Comparison of ENCODE assay signal across 22 mouse cellular contexts in the genomic region with DNA sequence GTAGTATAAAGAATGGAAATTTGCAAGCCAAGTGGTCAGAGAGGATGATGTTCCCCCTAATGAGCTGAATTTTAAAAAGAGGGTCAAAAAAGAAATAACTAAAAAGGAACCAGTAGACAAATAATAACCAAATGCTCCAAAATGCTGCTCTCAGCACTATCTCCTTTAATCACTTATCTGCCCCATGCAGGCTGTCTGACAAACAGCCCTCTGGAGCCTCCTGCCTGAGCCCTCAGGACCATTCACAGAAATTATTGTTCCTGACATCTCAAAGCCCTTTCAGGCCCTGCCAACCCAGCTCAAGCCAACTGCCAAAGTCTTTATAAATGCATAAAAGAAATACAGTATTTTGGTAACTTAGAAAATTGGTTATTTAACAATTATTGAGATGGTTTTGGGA.
A peak's percentile ranks its signal among the peaks of the same experiment; 100 is the strongest.
DNase-seq lines count a peak whose midpoint lies in the region; ATAC-seq and TF ChIP-seq lines count a peak whose summit lies in the region.
"Had no signal": no experiment of that assay in that cellular context is flagged by ENCODE, and none has a peak within 500 bp of the region (broad histone marks: within the 10 kb centered on the region; RNA-seq: fewer than 3 reads in every experiment).

No protein-coding gene starts in this region.

- no peak overlapping the region for H3K4me2 ChIP-seq in liver, embryonic 11.5 days
- no peak overlapping the region for H3K4me2 ChIP-seq in liver, postnatal 0 days (ENCODE audit: low read depth, low read length)
- H3K4me2 ChIP-seq: forebrain, embryonic 12.5 days; hindbrain, embryonic 15.5 days; limb, embryonic 13.5 days; lung, embryonic 14.5 days; midbrain, embryonic 15.5 days; neural tube, embryonic 12.5 days had no signal

- H3K27ac ChIP-seq in MEL (ENCODE audit: control insufficient read depth, low read depth, low read length), result no peak overlapping the region
- H3K27ac ChIP-seq in liver, embryonic 11.5 days (ENCODE audit: low read depth, low read length), result no peak overlapping the region
- no peak overlapping the region for H3K27ac ChIP-seq in liver, postnatal 0 days (ENCODE audit: low read depth)
- no peak overlapping the region for H3K27ac ChIP-seq in layer of hippocampus, adult 2 months
- H3K27ac ChIP-seq: forebrain, embryonic 12.5 days; gastrocnemius, adult 2 months; hindbrain, embryonic 15.5 days; limb, embryonic 13.5 days; midbrain, embryonic 15.5 days; neural tube, embryonic 12.5 days had no signal

- H3K27me3 ChIP-seq in MEL (ENCODE audit: control insufficient read depth in 1 of 2, insufficient read depth in 2 of 2, low read length in 2 of 2), result no peaks in the 10 kb centered on the region
- no peaks in the 10 kb centered on the region for H3K27me3 ChIP-seq in liver, embryonic 11.5 days (replicated peaks; ENCODE audit: control insufficient read depth, insufficient read depth, low read length)
- H3K27me3 ChIP-seq in liver, postnatal 0 days (ENCODE audit: insufficient read depth, low read length), result no peaks in the 10 kb centered on the region
- H3K27me3 ChIP-seq: forebrain, embryonic 12.5 days; hindbrain, embryonic 15.5 days; limb, embryonic 13.5 days; midbrain, embryonic 15.5 days; neural tube, embryonic 12.5 days had no signal

- no peaks in the 10 kb centered on the region for H3K9me3 ChIP-seq in MEL (replicated peaks; ENCODE audit: insufficient read depth, low read length)
- no peaks in the 10 kb centered on the region for H3K9me3 ChIP-seq in liver, embryonic 11.5 days (ENCODE audit: control insufficient read depth, low read length)
- H3K9me3 ChIP-seq in liver, postnatal 0 days (ENCODE audit: low read length), result 0 out of 2 replicates have a peak, but pooled peaks cover 2% of the 10 kb centered on the region
- H3K9me3 ChIP-seq: forebrain, embryonic 12.5 days; hindbrain, embryonic 15.5 days; midbrain, embryonic 15.5 days; neural tube, embryonic 12.5 days had no signal

- peaks cover 7% of the 10 kb centered on the region in 2 experiments for H3K4me1 ChIP-seq in MEL (ENCODE audit: control insufficient read depth in 1 of 2, insufficient read depth in 2 of 2, low read length in 2 of 2)
- H3K4me1 ChIP-seq in liver, embryonic 11.5 days (replicated peaks; ENCODE audit: control insufficient read depth, insufficient read depth, low read length), result no peaks in the 10 kb centered on the region; the same call in 1 of the 2 replicates
- no peaks in the 10 kb centered on the region for H3K4me1 ChIP-seq in liver, postnatal 0 days (ENCODE audit: insufficient read depth)
- H3K4me1 ChIP-seq: forebrain, embryonic 12.5 days; hindbrain, embryonic 15.5 days; midbrain, embryonic 15.5 days; neural tube, embryonic 12.5 days had no signal

- H3K79me2 ChIP-seq in MEL (ENCODE audit: control insufficient read depth, insufficient read depth, low read length, poor library complexity), result no peaks in the 10 kb centered on the region

- H3K9ac ChIP-seq in MEL (ENCODE audit: control insufficient read depth, low read depth, low read length, poor library complexity, severe bottlenecking), result no peak overlapping the region
- H3K9ac ChIP-seq in liver, embryonic 11.5 days (ENCODE audit: low read depth, low read length), result no peak overlapping the region
- H3K9ac ChIP-seq in liver, postnatal 0 days (replicated peaks), result no peak overlapping the region
- H3K9ac ChIP-seq: forebrain, embryonic 12.5 days; hindbrain, embryonic 15.5 days; limb, embryonic 13.5 days; lung, embryonic 14.5 days; midbrain, embryonic 15.5 days; neural tube, embryonic 12.5 days had no signal

- ATAC-seq in liver, embryonic 11.5 days (replicated peaks; ENCODE audit: low FRiP score), result peak; percentile 93
- ATAC-seq in liver, postnatal 0 days, result peak; percentile 86
- ATAC-seq: midbrain, embryonic 15.5 days had no signal

- TF ChIP-seq CTCF in MEL (IDR thresholded peaks at IDR 0.05 in 2 of 3, conservative IDR thresholded peaks at IDR 0.05 in 1 of 3; ENCODE audit: control insufficient read depth in 1 of 3, insufficient read depth in 1 of 3, low read depth in 2 of 3, low read length in 3 of 3, poor library complexity in 1 of 3, severe bottlenecking in 1 of 3), result no peak
- TF ChIP-seq CTCF in liver, postnatal 0 days (IDR thresholded peaks at IDR 0.05; ENCODE audit: low read depth), result no peak
- no peak for TF ChIP-seq CTCF in layer of hippocampus, adult 2 months (conservative IDR thresholded peaks at IDR 0.05)

- peak; percentile 85 for TF ChIP-seq EP300 in MEL (IDR thresholded peaks at IDR 0.05; ENCODE audit: low read depth in 1 of 2, low read length in 2 of 2)
- peak; percentile 90 for TF ChIP-seq EP300 in liver, postnatal 0 days (IDR thresholded peaks at IDR 0.05; ENCODE audit: low read depth)

- no peak overlapping the region for H3K4me3 ChIP-seq in MEL (ENCODE audit: control insufficient read depth in 1 of 2, insufficient read depth in 1 of 2, low read depth in 2 of 2, low read length in 2 of 2)
- H3K4me3 ChIP-seq in liver, embryonic 11.5 days (ENCODE audit: low read depth, low read length), result no peak overlapping the region
- H3K4me3 ChIP-seq in liver, postnatal 0 days (ENCODE audit: low read depth, low read length), result no peak overlapping the region
- no peak overlapping the region for H3K4me3 ChIP-seq in layer of hippocampus, adult 2 months
- H3K4me3 ChIP-seq: forebrain, embryonic 12.5 days; gastrocnemius, adult 2 months; hindbrain, embryonic 15.5 days; limb, embryonic 13.5 days; midbrain, embryonic 15.5 days; neural tube, embryonic 12.5 days had no signal

- TF ChIP-seq RAD21 in MEL (IDR thresholded peaks at IDR 0.05; ENCODE audit: low read depth, low read length), result 0 out of 2 replicates have a peak, but pooled peaks have one; percentile 3

- DNase-seq in MEL (ENCODE audit: low read depth, low spot score), result peak; percentile 61
- peak; percentile 50 for DNase-seq in c-Kit-positive CD71-positive TER-119-negative erythroid progenitor cells, embryonic 14.5 days (ENCODE audit: low read depth)
- DNase-seq in liver, embryonic 11.5 days (ENCODE audit: low spot score), result no peak
- DNase-seq in liver, postnatal 0 days, result no peak
- DNase-seq in cerebellum, postnatal 10 days, result no peak
- DNase-seq in layer of hippocampus, adult 2 months (ENCODE audit: low spot score in 2 of 2), result no peak
- DNase-seq in layer of hippocampus, adult 9-11 months, result no peak
- DNase-seq: adrenal gland, adult 8-10 months; cerebellum, adult 9-11 months; gastrocnemius, adult 2 months; heart, postnatal 4 days; kidney, adult 8-10 months; kidney, postnatal 10 days; lung, embryonic 14.5 days; retina, postnatal 1 day; right cerebral cortex, postnatal 25 days; thymus, adult 18-20 months had no signal

- TF ChIP-seq POLR2A in MEL (IDR thresholded peaks at IDR 0.05; ENCODE audit: control insufficient read depth in 1 of 2, insufficient read depth in 1 of 2, low read depth in 1 of 2, low read length in 2 of 2, poor library complexity in 1 of 2), result no peak

- peaks cover 0 to 13% of the 10 kb centered on the region in 2 experiments; a peak in 2 of 4 replicates for H3K36me3 ChIP-seq in MEL (ENCODE audit: control insufficient read depth in 1 of 2, insufficient read depth in 2 of 2, low read length in 2 of 2)
- no peaks in the 10 kb centered on the region for H3K36me3 ChIP-seq in liver, embryonic 11.5 days (ENCODE audit: control insufficient read depth, insufficient read depth, low read length)
- H3K36me3 ChIP-seq in liver, postnatal 0 days (replicated peaks; ENCODE audit: insufficient read depth, low read length), result no peaks in the 10 kb centered on the region
- H3K36me3 ChIP-seq: forebrain, embryonic 12.5 days; hindbrain, embryonic 15.5 days; limb, embryonic 13.5 days; midbrain, embryonic 15.5 days; neural tube, embryonic 12.5 days had no signal

TF ChIP-seq in MEL, 35 proteins besides CTCF, POLR2A, EP300 and RAD21 (continues in another document):
- TF ChIP-seq NRF1 (IDR thresholded peaks at IDR 0.05; ENCODE audit: insufficient read depth, low read depth, low read length, poor library complexity, severe bottlenecking) (no peak), CHD1 (IDR thresholded peaks at IDR 0.05; ENCODE audit: low read depth, low read length) (no peak), MAZ (IDR thresholded peaks at IDR 0.05; ENCODE audit: low read depth, low read length) (no peak), CHD2 (IDR thresholded peaks at IDR 0.05; ENCODE audit: low read length) (no peak), ZC3H11A (IDR thresholded peaks at IDR 0.05; ENCODE audit: low read depth, low read length) (0 out of 2 replicates have a peak, but pooled peaks have one; percentile 20), MXI1 (IDR thresholded peaks at IDR 0.05; ENCODE audit: low read depth, low read length) (no peak), GATA1 (IDR thresholded peaks at IDR 0.05; ENCODE audit: low read depth, low read length) (peak; percentile 88), SIN3A (IDR thresholded peaks at IDR 0.05; ENCODE audit: low read length) (peak; percentile 40; the same call in 1 of the 2 replicates), TBP (IDR thresholded peaks at IDR 0.05; ENCODE audit: low read depth, low read length) (no peak), SMC3 (IDR thresholded peaks at IDR 0.05; ENCODE audit: low read depth, low read length) (peak; percentile 16; the same call in 1 of the 2 replicates), E2F4 (IDR thresholded peaks at IDR 0.05; ENCODE audit: borderline replicate concordance, low read depth, low read length) (no peak), ZKSCAN1 (IDR thresholded peaks at IDR 0.05; ENCODE audit: low read depth, low read length) (no peak), MYC (IDR thresholded peaks at IDR 0.05; ENCODE audit: low read depth, low read length) (no peak), MEF2A (IDR thresholded peaks at IDR 0.05; ENCODE audit: extremely low read depth, insufficient replicate concordance, low read depth, low read length, poor library complexity, severe bottlenecking) (no peak), BHLHE40 (IDR thresholded peaks at IDR 0.05; ENCODE audit: borderline replicate concordance, low read depth, low read length) (no peak), TAL1 (IDR thresholded peaks at IDR 0.05; ENCODE audit: low read length) (peak; percentile 44), ELF1 (IDR thresholded peaks at IDR 0.05; ENCODE audit: low read depth, low read length) (no peak), TCF12 (IDR thresholded peaks at IDR 0.05; ENCODE audit: low read depth, low read length) (peak; percentile 89), NELFE (IDR thresholded peaks at IDR 0.05; ENCODE audit: low read depth, low read length) (no peak), USF1 (IDR thresholded peaks at IDR 0.05; ENCODE audit: low read depth, low read length) (no peak), KAT2A (conservative IDR thresholded peaks at IDR 0.05; ENCODE audit: low read depth, low read length) (no peak), JUND (IDR thresholded peaks at IDR 0.05; ENCODE audit: low read depth, low read length) (no peak), ETS1 (IDR thresholded peaks at IDR 0.05; ENCODE audit: low read depth, low read length) (peak; percentile 68), GABPA (IDR thresholded peaks at IDR 0.05; ENCODE audit: low read depth, low read length) (no peak), UBTF (IDR thresholded peaks at IDR 0.05; ENCODE audit: borderline replicate concordance, insufficient read depth, low read depth, low read length) (no peak), ZMIZ1 (IDR thresholded peaks at IDR 0.05; ENCODE audit: low read depth, low read length) (no peak)

Comparison
In these comparisons a context has a peak if more than half of its experiments do, and no peak if none do; other contexts are left out.
1. DNase-seq: peak in MEL (single experiment) and c-Kit-positive CD71-positive TER-119-negative erythroid progenitor cells, embryonic 14.5 days (single experiment); none in liver, embryonic 11.5 days (single experiment), liver, postnatal 0 days (single experiment), cerebellum, postnatal 10 days (0 of 2), layer of hippocampus, adult 2 months (0 of 2) and layer of hippocampus, adult 9-11 months (single experiment).